In genomic region chr3:130541541-130541940, GRCm38 (mm10) we compare ENCODE assay signal across 34 mouse cellular contexts.
"Had no signal": no experiment of that assay in that cellular context is flagged by ENCODE, and none has a peak within 500 bp of the region (broad histone marks: within the 10 kb centered on the region; RNA-seq: fewer than 3 reads in every experiment).

No protein-coding gene starts in this region.

- H3K36me3 ChIP-seq: heart, embryonic 10.5 days; heart, embryonic 12.5 days; heart, embryonic 13.5 days; heart, embryonic 15.5 days; hindbrain, embryonic 10.5 days; hindbrain, embryonic 12.5 days; hindbrain, embryonic 15.5 days; intestine, embryonic 15.5 days; kidney, embryonic 15.5 days had no signal

- ATAC-seq: hindbrain, embryonic 16.5 days; hindbrain, postnatal 0 days; inflammation-experienced regulatory T-cells, adult 6 months; intestine, embryonic 15.5 days; intestine, embryonic 16.5 days; intestine, postnatal 0 days had no signal

- H3K27ac ChIP-seq: heart, embryonic 10.5 days; heart, embryonic 13.5 days; heart, embryonic 15.5 days; hindbrain, embryonic 10.5 days; hindbrain, embryonic 12.5 days; hindbrain, embryonic 14.5 days; hindbrain, embryonic 15.5 days; hindbrain, postnatal 0 days; intestine, embryonic 15.5 days; kidney, embryonic 15.5 days; kidney, postnatal 0 days; left cerebral cortex, adult 2 months had no signal

- H3K27me3 ChIP-seq: heart, embryonic 12.5 days; heart, embryonic 13.5 days; heart, embryonic 15.5 days; hindbrain, embryonic 12.5 days; hindbrain, embryonic 15.5 days; intestine, embryonic 15.5 days; kidney, embryonic 15.5 days had no signal

- H3K4me3 ChIP-seq: heart, embryonic 10.5 days; heart, embryonic 12.5 days; heart, embryonic 13.5 days; heart, embryonic 15.5 days; hindbrain, embryonic 10.5 days; hindbrain, embryonic 12.5 days; hindbrain, embryonic 15.5 days; intestine, embryonic 15.5 days; kidney, embryonic 15.5 days; left cerebral cortex, adult 2 months had no signal

- H3K9me3 ChIP-seq: heart, embryonic 10.5 days; heart, embryonic 12.5 days; heart, embryonic 13.5 days; heart, embryonic 15.5 days; hindbrain, embryonic 10.5 days; hindbrain, embryonic 12.5 days; hindbrain, embryonic 15.5 days; intestine, embryonic 15.5 days; kidney, embryonic 15.5 days had no signal

- H3K4me1 ChIP-seq: heart, embryonic 10.5 days; heart, embryonic 12.5 days; heart, embryonic 13.5 days; heart, embryonic 15.5 days; hindbrain, embryonic 10.5 days; hindbrain, embryonic 12.5 days; hindbrain, embryonic 15.5 days; intestine, embryonic 15.5 days; kidney, embryonic 15.5 days had no signal

- DNase-seq: heart, postnatal 10 days; heart, postnatal 14 days; heart, postnatal 36 days; heart, postnatal 4 days; kidney, adult 11 months; kidney, adult 18-20 months; kidney, adult 2 months; kidney, adult 8-10 months; kidney, adult 9 months; kidney, postnatal 10 days; kidney, postnatal 14 days; kidney, postnatal 25 days; kidney, postnatal 36 days; kidney, postnatal 4 days; layer of hippocampus, adult 9-11 months; layer of hippocampus, postnatal 36 days had no signal

- H3K4me2 ChIP-seq: heart, embryonic 11.5 days; heart, embryonic 12.5 days; heart, embryonic 13.5 days; heart, embryonic 15.5 days; hindbrain, embryonic 12.5 days; hindbrain, embryonic 14.5 days; hindbrain, embryonic 15.5 days; intestine, embryonic 15.5 days; kidney, embryonic 15.5 days had no signal

- H3K9ac ChIP-seq: heart, embryonic 12.5 days; heart, embryonic 13.5 days; heart, embryonic 15.5 days; hindbrain, embryonic 12.5 days; hindbrain, embryonic 14.5 days; hindbrain, embryonic 15.5 days; intestine, embryonic 15.5 days; kidney, embryonic 15.5 days had no signal
